Mouse (Mus musculus): Measurements from ENCODE around the gene Dxo.

GRCm38 (mm10) chr17:34847615-34848014, 10.8 kb downstream of the Dxo start:
- TF ChIP-seq CTCF (IDR thresholded peaks at IDR 0.05; ENCODE audit: low read depth, low read length) (no peak), POLR2A (IDR thresholded peaks at IDR 0.05; ENCODE audit: borderline replicate concordance, low read depth, low read length) (no peak)
